Mouse (Mus musculus) thymus, postnatal 36 days (tissue): Measurements from ENCODE around the gene Gm44596.

ENCODE experiments used
- DNase-seq, 2 experiments: peaks; one replicate each; pipeline ENCODE4 v3.0.0; 2022; ENCODE audit warnings: mixed read lengths in 2 of 2

The Gm44596 gene

DNA sequence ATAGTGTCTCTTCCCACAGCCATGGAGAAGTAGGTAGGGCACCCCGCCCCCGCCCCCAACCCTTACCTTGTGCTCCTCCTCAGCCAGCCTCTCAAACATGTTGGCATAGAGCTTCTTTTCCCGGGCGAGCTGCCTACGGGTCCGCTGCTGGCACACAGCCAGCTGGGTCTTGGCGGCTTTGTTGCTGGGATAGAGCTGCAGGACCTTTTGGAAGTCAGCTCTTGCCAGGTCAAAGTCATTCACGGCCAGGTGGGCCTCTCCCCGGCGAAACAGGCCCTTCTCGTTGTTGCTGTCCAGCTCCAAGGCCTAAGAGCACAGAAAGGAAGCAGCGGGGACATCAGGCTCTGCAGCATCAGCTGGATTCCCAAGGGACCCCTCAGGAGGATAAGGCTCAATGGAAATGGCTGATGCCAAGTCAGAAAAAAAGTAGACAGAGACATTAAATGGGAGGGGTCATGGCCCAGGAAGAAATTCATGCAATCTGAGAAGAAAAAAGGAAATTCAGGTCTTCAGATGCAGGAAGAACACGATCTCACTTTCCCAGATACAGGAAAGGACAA is 57.1 kb downstream of the Gm44596 start:
- DNase-seq, result no peak

- DNase-seq, result no peak
These were observed 58.3 kb downstream of the Gm44596 start for GRCm38 (mm10) chr6:128433566-128433965.

DNA sequence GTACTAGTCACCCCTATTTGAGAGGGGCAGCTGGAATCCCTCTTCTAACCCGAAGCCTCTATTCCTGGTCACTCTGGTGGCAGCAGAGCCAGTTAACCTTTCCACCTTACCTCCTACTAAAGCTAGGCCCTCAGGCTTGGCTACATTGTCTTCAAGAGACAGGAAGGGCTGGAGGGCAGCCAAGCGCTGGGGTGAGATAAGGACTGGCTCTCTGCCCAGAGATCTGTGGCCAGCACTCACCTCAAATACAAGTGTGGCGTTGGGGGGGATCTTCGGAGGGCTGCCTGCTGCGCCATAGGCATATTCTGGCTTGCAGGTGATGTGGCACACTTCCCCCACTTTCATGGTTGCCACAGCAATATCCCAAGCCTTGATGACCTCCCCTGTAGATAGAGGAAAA is 60.2 kb downstream of the Gm44596 start:
- no peak for DNase-seq

GRCm38 (mm10) chr6:128436356-128437005 is 61.2 kb downstream of the Gm44596 start:
- no peak for DNase-seq

- DNase-seq, result no peak
These were observed 62.0 kb downstream of the Gm44596 start for GRCm38 (mm10) chr6:128437288-128437687.

- DNase-seq, result peak; percentile 69 to 75
These were observed 62.5 kb downstream of the Gm44596 start for GRCm38 (mm10) chr6:128437731-128438316.

DNA sequence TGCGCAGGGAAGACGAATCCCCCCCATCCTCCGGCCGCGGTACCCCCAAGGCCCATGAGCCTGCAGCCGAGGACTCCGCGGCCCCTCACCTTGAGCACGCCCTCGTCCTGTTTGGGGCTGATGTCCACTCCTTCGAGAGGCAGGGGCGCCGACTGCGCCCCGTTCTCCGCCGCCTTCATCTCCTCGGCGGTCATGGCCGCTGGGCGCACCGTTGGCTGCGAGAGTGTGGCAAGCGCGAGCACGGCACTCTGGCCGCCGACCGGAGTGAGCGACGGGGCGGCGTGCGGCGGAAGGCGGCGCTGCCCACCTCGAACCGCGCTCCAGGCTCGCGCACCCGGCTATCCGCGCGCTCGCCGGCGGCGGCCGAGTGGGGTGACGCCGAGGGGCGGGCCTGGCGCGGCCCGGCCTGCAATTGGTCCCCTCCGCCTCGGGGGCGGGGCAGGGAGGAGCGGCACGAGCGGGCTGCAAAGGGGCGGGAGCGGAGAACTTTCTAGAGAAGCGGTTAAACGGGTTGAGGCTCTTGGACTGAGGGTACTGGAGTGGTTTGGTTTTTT is 63.1 kb downstream of the Gm44596 start, which contains the start of gene Fkbp4:
Gene Fkbp4, minus strand, starts transcription at position 361 of the 554 bp plus-strand sequence.
- peak; percentile 94 to 95 for DNase-seq

DNA sequence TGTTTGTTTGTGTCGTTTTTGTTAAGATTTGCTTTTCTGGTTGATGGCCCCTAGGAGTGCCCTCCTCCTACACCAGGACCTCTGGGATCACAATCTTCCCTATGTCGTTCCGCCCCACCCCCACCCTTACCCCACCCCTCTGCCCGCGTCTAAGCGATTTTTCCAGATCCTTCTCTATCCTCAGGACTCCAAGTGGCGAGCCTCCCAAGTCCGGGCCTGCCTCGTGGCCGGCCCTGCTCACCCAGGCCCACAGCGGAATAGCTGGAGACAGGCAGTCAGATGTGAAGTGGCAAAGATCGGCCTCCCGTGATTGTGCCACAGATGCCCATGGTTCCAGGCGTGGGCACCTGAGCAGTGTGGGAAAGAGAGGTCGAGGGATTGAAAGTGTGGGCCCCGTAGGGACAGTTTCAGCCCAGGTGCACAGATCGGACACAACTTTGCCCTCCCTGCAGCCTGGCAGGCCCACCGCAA is 63.6 kb downstream of the Gm44596 start:
- peak; percentile 12 to 34 for DNase-seq

GRCm38 (mm10) chr6:128440238-128440637 is 64.9 kb downstream of the Gm44596 start:
- DNase-seq, result no peak

DNA sequence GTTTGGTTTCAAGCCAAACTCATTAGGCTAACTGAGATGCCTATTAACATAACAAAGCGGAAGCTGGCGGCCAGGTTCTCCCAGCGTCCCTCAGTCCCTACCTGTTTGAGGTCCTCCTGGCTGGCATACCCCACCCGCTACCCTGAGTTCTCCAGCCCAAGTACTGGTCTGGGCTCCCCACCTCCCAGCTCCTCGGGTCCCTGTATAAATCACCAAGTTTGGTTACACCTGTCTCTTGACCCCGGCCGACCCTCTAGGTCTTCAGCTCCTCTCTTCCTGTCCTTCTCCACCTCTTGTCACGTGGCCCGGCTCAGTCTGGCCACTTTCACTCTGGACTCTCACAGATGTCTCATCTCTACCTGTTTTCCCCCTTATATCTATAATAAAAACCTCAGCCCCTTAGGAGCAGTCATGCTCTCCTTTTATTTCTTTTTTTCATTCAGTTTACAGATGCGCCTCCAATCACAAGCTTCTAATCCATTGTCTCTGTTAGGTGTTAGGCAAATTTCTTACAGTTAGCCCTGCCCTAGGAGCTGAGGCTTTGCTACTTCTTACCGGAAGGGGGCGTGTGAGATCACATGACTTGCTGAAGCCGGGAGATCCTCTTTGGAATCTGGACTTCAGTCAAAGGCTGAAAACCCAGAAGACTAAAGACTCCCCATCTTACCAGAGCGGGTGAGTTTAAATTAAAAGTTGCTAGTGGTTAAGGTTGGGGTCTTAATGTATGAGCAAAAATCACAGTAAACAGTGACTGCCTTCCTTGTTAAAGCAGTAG is 70.6 kb downstream of the Gm44596 start:
- DNase-seq, result no peak

GRCm38 (mm10) chr6:128447063-128447462 is 71.8 kb downstream of the Gm44596 start:
- DNase-seq, result no peak

DNA sequence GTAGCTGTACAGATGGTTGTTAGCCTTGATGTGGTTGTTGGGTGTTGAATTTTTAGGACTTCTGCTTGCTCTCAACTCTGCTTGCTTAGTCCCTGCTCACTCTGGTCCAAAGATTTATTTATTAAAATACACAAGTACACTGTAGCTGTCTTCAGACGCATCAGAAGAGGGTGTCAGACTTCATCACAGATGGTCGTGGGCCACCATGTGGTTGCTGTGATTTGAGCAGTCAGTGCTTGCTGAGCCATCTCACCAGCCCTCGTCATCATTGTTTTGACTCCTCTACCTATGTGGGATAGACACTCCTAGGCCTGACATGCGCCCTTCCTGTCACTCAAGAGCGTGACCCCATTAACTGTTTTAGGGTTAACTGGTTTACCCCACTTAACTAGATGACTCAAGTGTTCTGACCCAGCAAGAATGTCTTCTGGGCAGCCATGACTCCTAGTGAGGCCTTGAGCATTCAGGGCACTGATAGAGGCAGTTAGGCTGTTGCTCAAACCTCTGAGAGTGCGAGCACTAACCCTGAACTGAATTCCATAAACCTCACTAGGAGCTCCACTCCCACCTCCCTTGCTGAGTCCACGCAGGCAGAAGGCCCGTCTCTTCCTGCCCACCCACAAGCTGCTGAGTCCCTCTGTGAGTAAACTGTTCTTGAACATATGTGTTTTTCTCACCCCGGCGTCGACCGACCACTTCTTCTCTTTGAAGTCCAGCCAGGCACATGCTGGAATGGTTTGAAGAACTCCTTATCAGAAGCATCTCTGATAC is 80.7 kb downstream of the Gm44596 start:
- DNase-seq, result no peak
